Mouse (Mus musculus) thymus, adult 2 months (tissue): ENCODE measurements around the gene Def8.

Experiments used
- CTCF ChIP-seq: fragments of 200-500 bp; IDR thresholded peaks from 2 replicates; pipeline ENCODE4 v1.5.1; 2012; ENCODE audit warnings: mild to moderate bottlenecking, control low read depth, low read length, moderate library complexity, borderline replicate concordance; ENCODE audit not compliant: control insufficient read depth, poor library complexity, insufficient read depth; ENCODE audit errors: extremely low read depth
- POLR2A ChIP-seq: fragments of 200-500 bp; IDR thresholded peaks from 2 replicates; pipeline ENCODE4 v1.6.1; 2012; ENCODE audit warnings: mild to moderate bottlenecking, low read length, control low read depth, moderate library complexity; ENCODE audit not compliant: control insufficient read depth, poor library complexity, insufficient read depth; ENCODE audit errors: extremely low read depth

- no peak for TF ChIP-seq CTCF
- TF ChIP-seq POLR2A: no peak
These were observed 557 bp upstream of the Def8 start for GRCm38 (mm10) chr8:123422781-123423159.
